Mouse (Mus musculus): ENCODE measurements around the gene Col1a1. TPM values are rescaled to one million over a fixed set of nuclear protein-coding genes. Genes with fewer than 3 reads are reported as not detected.

Gene Col1a1
- polyA plus RNA-seq, 1 experiment from 2014 or later, result 136 TPM

DNA sequence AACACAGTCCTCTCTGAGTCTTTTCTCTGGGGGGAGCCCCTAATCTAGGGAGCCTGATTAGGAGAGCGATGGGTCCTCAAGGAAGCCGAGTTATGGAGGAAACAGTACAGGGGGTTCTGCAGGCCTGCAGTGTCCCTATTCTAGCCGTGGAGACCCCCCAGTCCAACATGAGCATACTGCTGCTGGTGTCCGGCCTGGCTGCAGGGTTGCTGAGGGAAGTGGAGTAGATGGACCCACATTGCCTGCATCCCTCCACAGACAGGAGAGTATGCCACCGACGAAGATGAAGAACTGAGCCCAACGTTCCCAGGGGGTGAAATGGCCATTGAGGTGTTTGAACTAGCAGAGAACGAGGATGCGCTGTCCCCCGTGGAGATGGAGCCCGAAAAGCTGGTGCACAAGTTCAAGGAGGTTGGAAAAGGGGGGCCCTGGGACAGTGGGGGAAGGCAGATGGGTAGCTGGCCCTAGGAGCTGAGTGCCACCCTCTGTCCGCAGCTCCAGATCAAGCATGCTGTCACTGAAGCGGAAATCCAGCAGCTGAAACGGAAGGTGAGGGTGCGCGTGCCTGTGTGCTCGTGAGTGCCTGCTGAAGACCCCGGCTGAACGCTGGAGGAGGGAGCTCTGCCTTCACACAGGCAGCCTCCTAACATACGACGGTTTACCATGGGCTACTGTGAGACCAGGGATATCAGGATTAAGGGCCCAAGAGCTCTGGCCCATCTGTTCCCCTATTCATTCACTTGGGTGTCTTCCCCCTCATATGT is 65.7 kb downstream of the Col1a1 start:
- Histone ChIP-seq H3K9ac (ENCODE audit: low read length) (no peak overlapping the region), H3K4me3 (ENCODE audit: low read depth, low read length) (no peak overlapping the region), H3K4me1 (ENCODE audit: control insufficient read depth, insufficient read depth, low read length) (peaks cover 13% of the 10 kb centered on the region), H3K9me3 (ENCODE audit: control insufficient read depth, low read length) (no peaks in the 10 kb centered on the region), H3K27ac (ENCODE audit: low read depth, low read length) (no peak overlapping the region), H3K36me3 (ENCODE audit: control insufficient read depth, insufficient read depth, low read length) (peaks cover 30% of the 10 kb centered on the region), H3K27me3 (ENCODE audit: control insufficient read depth, insufficient read depth, low read length) (no peaks in the 10 kb centered on the region), H3K4me2 (no peak overlapping the region)
- DNase-seq (ENCODE audit: low spot score, missing footprints), result peak; percentile 60
- WGBS, result 88% methylated on average over 21 of the region's 21 CpGs
- no peak for ATAC-seq (ENCODE audit: low FRiP score)

Other genes starting within 250 kb of the Col1a1 start
- not detected in 2 replicates for gene Gm11541, start 231.7 kb upstream of the Col1a1 start, polyA plus RNA-seq (2014; fragmentation: Nextera tagmentation; extraction: Ambion mirVana)
- 0.22 TPM in 1 of 2 replicates, not detected in the other for gene Cdc34b, start 194.4 kb upstream of the Col1a1 start, polyA plus RNA-seq (2014; fragmentation: Nextera tagmentation; extraction: Ambion mirVana)
- not detected in 2 replicates for gene Tmem92, start 153.5 kb upstream of the Col1a1 start, polyA plus RNA-seq (2014; fragmentation: Nextera tagmentation; extraction: Ambion mirVana)
- not detected in 2 replicates for gene Hils1, start 31.4 kb downstream of the Col1a1 start, polyA plus RNA-seq (2014; fragmentation: Nextera tagmentation; extraction: Ambion mirVana)
- gene Sgca, start 40.1 kb downstream of the Col1a1 start, polyA plus RNA-seq (2014; fragmentation: Nextera tagmentation; extraction: Ambion mirVana), result not detected in 2 replicates
- gene Ppp1r9b, start 54.8 kb downstream of the Col1a1 start, polyA plus RNA-seq (2014; fragmentation: Nextera tagmentation; extraction: Ambion mirVana), result 10.5 and 12.4 TPM in 2 replicates
- 47.3 and 47.8 TPM in 2 replicates for gene Samd14, start 73.7 kb downstream of the Col1a1 start, polyA plus RNA-seq (2014; fragmentation: Nextera tagmentation; extraction: Ambion mirVana)
- gene Pdk2, start 105.1 kb downstream of the Col1a1 start, polyA plus RNA-seq (2014; fragmentation: Nextera tagmentation; extraction: Ambion mirVana), result 12.6 and 13.3 TPM in 2 replicates
- gene Itga3, start 140.6 kb downstream of the Col1a1 start, polyA plus RNA-seq (2014; fragmentation: Nextera tagmentation; extraction: Ambion mirVana), result 2.9 and 3.0 TPM in 2 replicates
- gene Dlx3, start 183.9 kb downstream of the Col1a1 start, polyA plus RNA-seq (2014; fragmentation: Nextera tagmentation; extraction: Ambion mirVana), result 0.59 and 0.65 TPM in 2 replicates
- gene Dlx4, start 210.0 kb downstream of the Col1a1 start, polyA plus RNA-seq (2014; fragmentation: Nextera tagmentation; extraction: Ambion mirVana), result not detected in 2 replicates